Mouse (Mus musculus): ENCODE measurements around the gene Gm5089.

- 0 out of 2 replicates have a peak, but pooled peaks have one; percentile 2 for TF ChIP-seq CTCF (IDR thresholded peaks at IDR 0.05)
- no peak for TF ChIP-seq EP300 (IDR thresholded peaks at IDR 0.05; ENCODE audit: insufficient read depth, low read depth, low read length)
- no peak for TF ChIP-seq POLR2A (IDR thresholded peaks at IDR 0.05; ENCODE audit: insufficient read depth, low read depth, low read length)
Measured at GRCm38 (mm10) chr14:122453388-122453995, 2.6 kb upstream of the Gm5089 start.

All from heart, adult 2 months (tissue).